Mouse (Mus musculus) heart, embryonic 14.5 days (tissue): ENCODE measurements around the gene Galr3. TPM values are rescaled to one million over a fixed set of nuclear protein-coding genes. Genes with fewer than 3 reads are reported as not detected.

ENCODE experiments used
- ATAC-seq: fragments of 200-750 bp; cut with Nextera tagmentation; 2 replicates; pipeline ENCODE4 v1.8.0; 2017; ENCODE audit warnings: low read depth, moderate TSS enrichment; ENCODE audit not compliant: insufficient number of reproducible peaks, insufficient read depth, low FRiP score
- H3K27ac ChIP-seq, 2 experiments: fragments of 200-500 bp in 1 of 2; fragments of 300-500 bp in 1 of 2; sonication (generic) in 1 of 2; replicated peaks in 1 of 2; 2 replicates each; pipeline ENCODE4 v1.5.1; 2012 to 2014; ENCODE audit warnings: low read depth in 2 of 2, low read length in 2 of 2, control low read depth in 1 of 2, mild to moderate bottlenecking in 1 of 2, mixed read lengths in 1 of 2; ENCODE audit not compliant: control insufficient read depth in 1 of 2, insufficient read depth in 1 of 2
- H3K27me3 ChIP-seq: fragments of 300-500 bp; sonication (generic); 2 replicates; pipeline ENCODE4 v1.6.1; 2014; ENCODE audit warnings: mild to moderate bottlenecking, low read length, control low read depth; ENCODE audit not compliant: control insufficient read depth, insufficient read depth
- H3K36me3 ChIP-seq: fragments of 300-500 bp; sonication (generic); 2 replicates; pipeline ENCODE4 v1.6.1; 2014; ENCODE audit warnings: mild to moderate bottlenecking, control low read depth, low read length, mixed read lengths; ENCODE audit not compliant: control insufficient read depth, insufficient read depth
- H3K4me1 ChIP-seq, 2 experiments: fragments of 200-500 bp in 1 of 2; fragments of 300-500 bp in 1 of 2; sonication (generic) in 1 of 2; 2 replicates each; pipeline ENCODE4 v1.6.1; 2012 to 2014; ENCODE audit warnings: low read length in 2 of 2, control low read depth in 1 of 2, mixed read lengths in 1 of 2; ENCODE audit not compliant: control insufficient read depth in 2 of 2, insufficient read depth in 2 of 2
- H3K4me2 ChIP-seq: fragments of 300-500 bp; sonication (generic); 2 replicates; pipeline ENCODE4 v1.6.1; 2014; ENCODE audit warnings: mild to moderate bottlenecking, low read length
- H3K4me3 ChIP-seq, 2 experiments: fragments of 200-500 bp in 1 of 2; fragments of 300-500 bp in 1 of 2; sonication (generic) in 1 of 2; 2 replicates each; pipeline ENCODE4 v1.5.1; 2012 to 2014; ENCODE audit warnings: low read length in 2 of 2, mild to moderate bottlenecking in 2 of 2, control low read depth in 1 of 2, low read depth in 1 of 2, moderate library complexity in 1 of 2; ENCODE audit not compliant: control insufficient read depth in 1 of 2, insufficient read depth in 1 of 2
- H3K9ac ChIP-seq: fragments of 300-500 bp; sonication (generic); 2 replicates; pipeline ENCODE4 v1.6.1; 2014; ENCODE audit warnings: mild to moderate bottlenecking, low read length
- H3K9me3 ChIP-seq: fragments of 300-500 bp; sonication (generic); 2 replicates; pipeline ENCODE4 v1.6.1; 2016; ENCODE audit warnings: low read length, control low read depth; ENCODE audit not compliant: control insufficient read depth
- WGBS: fragments of 180-500 bp; shearing (Covaris S2); extraction: QIAGEN DNeasy Blood & Tissue Kit; methylation state at CpG from one replicate; pipeline ENCODE4 v1.1.7; 2014; 5-methylcytosine and 5-hydroxymethylcytosine counted together
- polyA plus RNA-seq: library from polyadenylated mRNA; unstranded; fragments of >200 nt; fragmentation: Nextera tagmentation; extraction: Ambion mirVana; gene quantifications from 2 replicates; pipeline ENCODE4 v1.2.1, GENCODE M21; 2014

The Galr3 gene
- polyA plus RNA-seq: not detected in 2 replicates

DNA sequence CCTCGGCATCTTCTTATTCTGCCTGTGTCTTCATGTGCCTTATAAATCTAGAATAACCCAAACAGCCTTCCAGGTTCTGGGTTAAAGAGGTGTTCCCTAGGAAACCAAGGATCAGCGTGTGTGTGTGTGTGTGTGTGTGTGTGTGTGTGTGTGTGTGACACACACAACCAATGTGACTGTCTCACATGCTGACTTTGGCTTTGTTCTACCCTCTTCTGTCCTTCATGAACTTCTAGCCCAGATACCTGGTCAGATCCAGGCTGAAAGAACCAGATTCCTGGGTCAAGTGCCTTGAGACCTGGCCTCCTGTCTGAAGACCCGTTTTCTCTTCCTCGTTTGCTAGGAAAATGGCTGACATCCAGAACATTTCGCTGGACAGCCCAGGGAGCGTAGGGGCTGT lies at the start of gene Galr3:
Gene Galr3, plus strand, starts transcription at position 301 of the 400 bp plus-strand sequence.
- WGBS: 73% methylated on average over 6 of the region's 6 CpGs
- peaks cover 46% of the 10 kb centered on the region for H3K27me3 ChIP-seq

DNA sequence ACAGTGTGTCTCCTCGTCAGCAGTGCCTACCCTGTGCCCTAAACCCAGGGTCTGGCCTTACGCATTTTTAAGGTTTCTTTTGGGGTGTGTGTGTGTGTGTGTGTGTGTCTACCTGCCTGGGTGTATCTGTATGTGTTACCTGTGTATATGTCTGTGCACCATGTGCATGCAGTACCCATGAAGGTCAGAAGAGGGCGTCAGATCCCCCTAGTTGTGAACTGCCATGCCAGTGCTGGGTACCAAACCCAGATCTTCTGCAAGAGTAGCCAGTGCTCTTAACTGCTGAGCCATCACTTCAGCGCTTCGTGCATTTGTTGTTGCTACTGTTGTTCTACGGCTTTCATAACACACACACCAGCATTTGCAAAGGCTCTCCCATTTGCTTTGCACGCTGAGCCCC lies 49.5 kb upstream of the Galr3 start:
- no peak for ATAC-seq
- Histone ChIP-seq H3K36me3 (peaks cover 78% of the 10 kb centered on the region), H3K27ac (no peak overlapping the region), H3K4me1 (peaks cover 26 to 30% of the 10 kb centered on the region in 2 experiments), H3K9me3 (no peaks in the 10 kb centered on the region), H3K27me3 (no peaks in the 10 kb centered on the region), H3K4me2 (no peak overlapping the region), H3K4me3 (no peak overlapping the region), H3K9ac (no peak overlapping the region)
- 93% methylated on average over 7 of the region's 7 CpGs for WGBS

More for the DNA sequence above, at the start of gene Galr3:
- Histone ChIP-seq H3K4me1 (peaks cover 10 to 28% of the 10 kb centered on the region in 2 experiments), H3K9ac (peak within 1 kb of the TSS; percentile 59), H3K4me3 (peak within 1 kb of the TSS; percentile 56 to 57), H3K4me2 (peak within 1 kb of the TSS; percentile 93), H3K9me3 (no peaks in the 10 kb centered on the region), H3K36me3 (no peaks in the 10 kb centered on the region), H3K27ac (no peak within 1 kb of the TSS)
- ATAC-seq: no peak

DNA sequence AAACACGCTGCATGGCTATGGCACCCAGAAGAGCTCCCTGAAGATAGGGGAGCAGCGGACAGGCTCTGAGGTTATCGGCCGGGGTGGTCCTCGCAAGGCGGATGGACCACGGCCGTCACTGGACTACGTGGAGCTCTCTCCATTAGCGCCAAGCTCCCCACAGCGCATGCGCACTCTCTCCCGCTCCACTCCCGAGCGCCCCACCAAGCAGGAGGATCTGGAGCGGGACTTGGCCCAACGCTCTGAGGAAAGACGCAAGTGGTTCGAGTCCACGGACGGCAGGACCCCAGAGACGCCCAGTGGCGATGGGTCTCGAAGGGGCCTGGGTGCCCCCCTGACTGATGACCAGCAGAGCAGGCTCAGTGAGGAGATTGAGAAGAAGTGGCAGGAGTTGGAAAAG lies 48.8 kb upstream of the Galr3 start:
- H3K27me3 ChIP-seq: no peaks in the 10 kb centered on the region
- H3K9me3 ChIP-seq: no peaks in the 10 kb centered on the region
- no peak for ATAC-seq
- H3K36me3 ChIP-seq: peaks cover 78% of the 10 kb centered on the region
- 93% methylated on average over 24 of the region's 24 CpGs for WGBS
- H3K4me2 ChIP-seq: no peak overlapping the region
- no peak overlapping the region for H3K27ac ChIP-seq
- no peak overlapping the region for H3K9ac ChIP-seq
- no peak overlapping the region for H3K4me3 ChIP-seq
- peaks cover 21 to 26% of the 10 kb centered on the region in 2 experiments for H3K4me1 ChIP-seq

DNA sequence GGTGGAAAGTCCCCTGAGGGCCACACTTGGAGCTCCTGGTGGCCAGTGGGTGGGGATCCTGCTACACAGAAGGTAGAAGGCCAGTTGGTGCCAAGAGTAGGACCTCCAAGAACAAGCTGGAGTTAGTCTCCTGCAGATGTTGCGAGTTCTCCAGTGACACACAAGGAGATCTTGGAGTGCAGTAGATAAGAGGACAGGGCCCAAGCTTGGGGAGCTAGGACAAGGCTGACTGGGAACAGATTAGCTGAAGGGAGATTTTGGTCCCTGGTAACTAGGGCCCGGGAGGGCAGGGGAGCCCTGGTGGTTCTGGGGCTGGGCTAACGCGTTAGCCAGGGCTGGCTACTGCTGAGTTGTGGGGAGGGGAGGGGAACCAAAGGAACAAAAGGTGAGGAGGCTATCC lies 45.8 kb upstream of the Galr3 start:
- Histone ChIP-seq H3K27me3 (no peaks in the 10 kb centered on the region), H3K9ac (no peak overlapping the region), H3K9me3 (no peaks in the 10 kb centered on the region), H3K4me3 (no peak overlapping the region), H3K36me3 (peaks cover 85% of the 10 kb centered on the region), H3K27ac (no peak overlapping the region), H3K4me1 (peaks cover 10 to 15% of the 10 kb centered on the region in 2 experiments), H3K4me2 (no peak overlapping the region)
- ATAC-seq: no peak
- WGBS: 74% methylated on average over 4 of the region's 4 CpGs

- no peak overlapping the region for H3K4me2 ChIP-seq
These were observed 45.0 kb upstream of the Galr3 start for GRCm38 (mm10) chr15:78996663-78997062.

GRCm38 (mm10) chr15:78998348-78998747 lies 43.3 kb upstream of the Galr3 start:
- Histone ChIP-seq H3K4me2 (no peak overlapping the region), H3K9ac (peak overlapping the region; percentile 27; the same call in 1 of the 2 replicates), H3K27me3 (no peaks in the 10 kb centered on the region), H3K36me3 (peaks cover 85% of the 10 kb centered on the region), H3K4me3 (no peak overlapping the region), H3K9me3 (no peaks in the 10 kb centered on the region), H3K4me1 (peaks cover 10 to 15% of the 10 kb centered on the region in 2 experiments), H3K27ac (peak overlapping the region; percentile 19 to 71)
- WGBS: 39% methylated on average over 8 of the region's 8 CpGs
- no peak for ATAC-seq

More at GRCm38 (mm10) chr15:78996663-78997062, 45.0 kb upstream of the Galr3 start:
- no peaks in the 10 kb centered on the region for H3K27me3 ChIP-seq
- no peak overlapping the region for H3K27ac ChIP-seq
- no peak overlapping the region for H3K9ac ChIP-seq
- 70% methylated on average over 3 of the region's 3 CpGs for WGBS
- H3K36me3 ChIP-seq: peaks cover 85% of the 10 kb centered on the region
- H3K4me1 ChIP-seq: peaks cover 10 to 15% of the 10 kb centered on the region in 2 experiments
- H3K4me3 ChIP-seq: no peak overlapping the region
- H3K9me3 ChIP-seq: no peaks in the 10 kb centered on the region
- ATAC-seq: no peak

- Histone ChIP-seq H3K36me3 (peaks cover 85% of the 10 kb centered on the region), H3K4me1 (peaks cover 10 to 15% of the 10 kb centered on the region in 2 experiments), H3K27me3 (no peaks in the 10 kb centered on the region), H3K27ac (no peak overlapping the region), H3K4me3 (no peak overlapping the region), H3K4me2 (no peak overlapping the region), H3K9ac (no peak overlapping the region), H3K9me3 (no peaks in the 10 kb centered on the region)
- no peak for ATAC-seq
- WGBS: 87% methylated on average over 11 of the region's 11 CpGs
These were observed 42.1 kb upstream of the Galr3 start for GRCm38 (mm10) chr15:78999586-78999985.

GRCm38 (mm10) chr15:79000357-79000791 lies 41.3 kb upstream of the Galr3 start:
- Histone ChIP-seq H3K9me3 (no peaks in the 10 kb centered on the region), H3K27ac (no peak overlapping the region), H3K4me3 (no peak overlapping the region), H3K4me2 (no peak overlapping the region), H3K27me3 (no peaks in the 10 kb centered on the region), H3K9ac (no peak overlapping the region), H3K36me3 (peaks cover 85% of the 10 kb centered on the region), H3K4me1 (peaks cover 10 to 15% of the 10 kb centered on the region in 2 experiments)
- WGBS: 82% methylated on average over 7 of the region's 7 CpGs
- no peak for ATAC-seq
